Mouse (Mus musculus): ENCODE data around the gene Dph3. TPM values are rescaled to one million over a fixed set of nuclear protein-coding genes. Genes with fewer than 3 reads are reported as not detected.
"Not testable (repeated sequence)": the region's sequence is repeated elsewhere in the genome, so short reads cannot be mapped to it uniquely, and the experiment has no call there.

Dph3 gene
- polyA plus RNA-seq, 1 experiment from 2014 or later: 117 TPM

GRCm38 (mm10) chr14:32098951-32099350 is 13.4 kb upstream of the Dph3 start:
- no peak for ATAC-seq
- Histone ChIP-seq H3K36me3 (peaks cover 94% of the 10 kb centered on the region), H3K27ac (no peak overlapping the region), H3K4me3 (no peak overlapping the region), H3K4me1 (0 out of 2 replicates have a peak, but pooled peaks cover 3% of the 10 kb centered on the region), H3K9me3 (replicated peaks) (no peaks in the 10 kb centered on the region), H3K27me3 (replicated peaks) (no peaks in the 10 kb centered on the region), H3K9ac (no peak overlapping the region), H3K4me2 (no peak overlapping the region)
- WGBS (ENCODE audit: insufficient replicate concordance): 88% methylated on average over 3 of the region's 3 CpGs

GRCm38 (mm10) chr14:32097691-32098090 is 12.2 kb upstream of the Dph3 start:
- Histone ChIP-seq H3K4me3 (no peak overlapping the region), H3K4me1 (peaks cover 8% of the 10 kb centered on the region; the same call in 1 of the 2 replicates), H3K9me3 (replicated peaks) (no peaks in the 10 kb centered on the region), H3K36me3 (peaks cover 95% of the 10 kb centered on the region), H3K9ac (no peak overlapping the region), H3K4me2 (no peak overlapping the region), H3K27ac (no peak overlapping the region), H3K27me3 (replicated peaks) (no peaks in the 10 kb centered on the region)
- no peak for ATAC-seq
- 86% methylated on average over 7 of the region's 7 CpGs for WGBS (ENCODE audit: insufficient replicate concordance)

GRCm38 (mm10) chr14:32096740-32097139 is 11.2 kb upstream of the Dph3 start:
- peaks cover 95% of the 10 kb centered on the region for H3K36me3 ChIP-seq
- H3K9me3 ChIP-seq (replicated peaks): no peaks in the 10 kb centered on the region
- no peak overlapping the region for H3K27ac ChIP-seq
- H3K4me3 ChIP-seq: no peak overlapping the region
- peaks cover 8% of the 10 kb centered on the region; the same call in 1 of the 2 replicates for H3K4me1 ChIP-seq
- no peak overlapping the region for H3K4me2 ChIP-seq
- H3K9ac ChIP-seq: no peak overlapping the region
- WGBS (ENCODE audit: insufficient replicate concordance): 88% methylated on average over 5 of the region's 5 CpGs
- no peaks in the 10 kb centered on the region for H3K27me3 ChIP-seq (replicated peaks)
- ATAC-seq: no peak

- peaks cover 93% of the 10 kb centered on the region for H3K36me3 ChIP-seq
- H3K27me3 ChIP-seq (replicated peaks): no peaks in the 10 kb centered on the region
- H3K9me3 ChIP-seq (replicated peaks): no peaks in the 10 kb centered on the region
- ATAC-seq: no peak
- H3K4me2 ChIP-seq: no peak overlapping the region
- H3K4me3 ChIP-seq: no peak overlapping the region
- 77% methylated on average over 5 of the region's 5 CpGs for WGBS (ENCODE audit: insufficient replicate concordance)
- peaks cover 8% of the 10 kb centered on the region; the same call in 1 of the 2 replicates for H3K4me1 ChIP-seq
- H3K27ac ChIP-seq: no peak overlapping the region
- no peak overlapping the region for H3K9ac ChIP-seq
These were observed 10.1 kb upstream of the Dph3 start for GRCm38 (mm10) chr14:32095646-32096045.

- WGBS (ENCODE audit: insufficient replicate concordance): 59% methylated on average over 11 of the region's 11 CpGs
- Histone ChIP-seq H3K9me3 (replicated peaks) (no peaks in the 10 kb centered on the region), H3K4me1 (peaks cover 11% of the 10 kb centered on the region; the same call in 1 of the 2 replicates), H3K4me3 (no peak overlapping the region), H3K36me3 (peaks cover 86% of the 10 kb centered on the region), H3K27me3 (replicated peaks) (no peaks in the 10 kb centered on the region), H3K9ac (no peak overlapping the region), H3K27ac (no peak overlapping the region), H3K4me2 (no peak overlapping the region)
- ATAC-seq: no peak
These were observed 8.1 kb upstream of the Dph3 start for GRCm38 (mm10) chr14:32093500-32094117.

- no peak for ATAC-seq
- no peaks in the 10 kb centered on the region for H3K27me3 ChIP-seq (replicated peaks)
- H3K4me1 ChIP-seq: peaks cover 15% of the 10 kb centered on the region; the same call in 1 of the 2 replicates
- H3K4me2 ChIP-seq: no peak overlapping the region
- H3K9ac ChIP-seq: no peak overlapping the region
- H3K4me3 ChIP-seq: no peak overlapping the region
- no peaks in the 10 kb centered on the region for H3K9me3 ChIP-seq (replicated peaks)
- 45% methylated on average over 1 of the region's 1 CpGs for WGBS (ENCODE audit: insufficient replicate concordance)
- peaks cover 81% of the 10 kb centered on the region for H3K36me3 ChIP-seq
- H3K27ac ChIP-seq: 0 out of 2 replicates have a peak overlapping the region, but pooled peaks have one; percentile 21
These were observed 7.5 kb upstream of the Dph3 start for GRCm38 (mm10) chr14:32093018-32093417.

GRCm38 (mm10) chr14:32091704-32092103 is 6.2 kb upstream of the Dph3 start:
- Histone ChIP-seq H3K36me3 (peaks cover 68% of the 10 kb centered on the region), H3K4me2 (no peak overlapping the region), H3K9me3 (replicated peaks) (no peaks in the 10 kb centered on the region), H3K9ac (no peak overlapping the region), H3K4me3 (no peak overlapping the region), H3K27me3 (replicated peaks) (no peaks in the 10 kb centered on the region), H3K27ac (no peak overlapping the region), H3K4me1 (peaks cover 25% of the 10 kb centered on the region)
- 82% methylated on average over 4 of the region's 4 CpGs for WGBS (ENCODE audit: insufficient replicate concordance)
- ATAC-seq: no peak

- Histone ChIP-seq H3K9ac (no peak overlapping the region), H3K9me3 (replicated peaks) (no peaks in the 10 kb centered on the region), H3K36me3 (peaks cover 63% of the 10 kb centered on the region), H3K4me1 (peaks cover 31% of the 10 kb centered on the region), H3K4me2 (no peak overlapping the region), H3K4me3 (no peak overlapping the region), H3K27me3 (replicated peaks) (no peaks in the 10 kb centered on the region), H3K27ac (no peak overlapping the region)
- ATAC-seq: no peak
- 84% methylated on average over 4 of the region's 4 CpGs for WGBS (ENCODE audit: insufficient replicate concordance)
These were observed 5.6 kb upstream of the Dph3 start for GRCm38 (mm10) chr14:32091124-32091523.

- not testable (repeated sequence) for ATAC-seq; H3K9ac ChIP-seq; H3K27me3 ChIP-seq (replicated peaks); H3K9me3 ChIP-seq (replicated peaks); H3K4me3 ChIP-seq
- H3K4me2 ChIP-seq: peak overlapping the region; percentile 88
- 81% methylated on average over 7 of the region's 7 CpGs for WGBS (ENCODE audit: insufficient replicate concordance)
- H3K27ac ChIP-seq: peak overlapping the region; percentile 92; the same call in 1 of the 2 replicates
- H3K4me1 ChIP-seq: peaks cover 27% of the 10 kb centered on the region
- peaks cover 35% of the 10 kb centered on the region for H3K36me3 ChIP-seq
These were observed 2.2 kb upstream of the Dph3 start for GRCm38 (mm10) chr14:32087584-32088248.

GRCm38 (mm10) chr14:32086226-32086625 is 697 bp upstream of the Dph3 start:
- H3K36me3 ChIP-seq: peaks cover 36% of the 10 kb centered on the region
- 6% methylated on average over 8 of the region's 8 CpGs for WGBS (ENCODE audit: insufficient replicate concordance)
- peak overlapping the region; percentile 83 for H3K9ac ChIP-seq
- peak overlapping the region; percentile 88 for H3K4me2 ChIP-seq
- no peak for ATAC-seq
- no peaks in the 10 kb centered on the region for H3K9me3 ChIP-seq (replicated peaks)
- H3K4me1 ChIP-seq: peaks cover 27% of the 10 kb centered on the region
- peak overlapping the region; percentile 78 for H3K4me3 ChIP-seq
- no peaks in the 10 kb centered on the region for H3K27me3 ChIP-seq (replicated peaks)
- H3K27ac ChIP-seq: peak overlapping the region; percentile 92

- Histone ChIP-seq H3K27ac (peak within 1 kb of the TSS; percentile 92), H3K4me1 (peaks cover 27% of the 10 kb centered on the region), H3K4me3 (peak within 1 kb of the TSS; percentile 78), H3K4me2 (peak within 1 kb of the TSS; percentile 88), H3K9me3 (replicated peaks) (no peaks in the 10 kb centered on the region), H3K9ac (peak within 1 kb of the TSS; percentile 83), H3K36me3 (peaks cover 38% of the 10 kb centered on the region), H3K27me3 (replicated peaks) (no peaks in the 10 kb centered on the region)
- peak; percentile 88 for ATAC-seq
- WGBS (ENCODE audit: insufficient replicate concordance): 2% methylated on average over 22 of the region's 22 CpGs
These were observed 606 bp downstream of the Dph3 start, which contains the start of gene Oxnad1 for GRCm38 (mm10) chr14:32084761-32085485. Oxnad1 (plus strand) TSS chr14:32085374.

GRCm38 (mm10) chr14:32083466-32083865 is 2.1 kb downstream of the Dph3 start:
- WGBS (ENCODE audit: insufficient replicate concordance): 86% methylated on average over 2 of the region's 2 CpGs
- Histone ChIP-seq H3K36me3 (peaks cover 31% of the 10 kb centered on the region), H3K4me1 (peaks cover 22% of the 10 kb centered on the region), H3K27ac (no peak overlapping the region), H3K4me2 (no peak overlapping the region), H3K27me3 (replicated peaks) (no peaks in the 10 kb centered on the region), H3K9ac (no peak overlapping the region), H3K9me3 (replicated peaks) (no peaks in the 10 kb centered on the region), H3K4me3 (no peak overlapping the region)
- no peak for ATAC-seq

Data from liver, embryonic 12.5 days (tissue).